Mouse (Mus musculus): Measurements from ENCODE around the gene Stab1.

DNA sequence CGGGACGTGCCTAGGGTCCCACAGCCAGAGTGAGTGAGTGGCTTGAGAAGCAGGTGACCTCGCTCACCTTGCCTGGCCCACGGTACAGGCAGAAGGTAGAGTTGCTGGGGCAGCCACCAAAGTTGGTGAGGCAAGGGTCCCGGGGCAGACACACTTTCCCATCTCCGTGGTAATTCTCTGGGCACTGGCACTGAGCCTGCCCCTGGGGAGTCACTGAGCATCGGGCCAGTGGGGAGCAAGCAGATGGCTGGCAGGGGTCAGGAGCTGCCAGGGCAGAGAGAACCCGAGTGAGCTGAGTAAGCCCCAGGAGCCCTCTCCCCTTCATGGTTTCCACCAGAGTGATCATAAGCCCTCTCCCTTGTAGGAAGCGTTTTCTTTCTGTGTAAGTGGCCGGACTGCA is 6.8 kb downstream of the Stab1 start:
- no peak for TF ChIP-seq CTCF (IDR thresholded peaks at IDR 0.05; ENCODE audit: low read depth)
- TF ChIP-seq EP300 (IDR thresholded peaks at IDR 0.05; ENCODE audit: low read depth): no peak

Data from heart, postnatal 0 days (tissue).